Mouse (Mus musculus) central nervous system, embryonic 11.5 days (tissue): ENCODE results near the gene Il5. TPM values are rescaled to one million over a fixed set of nuclear protein-coding genes. Genes with fewer than 3 reads are reported as not detected.

Source experiments
- polyA plus RNA-seq: library from polyadenylated mRNA; depleted of rRNA; stranded (reverse); fragments of >200 nt; gene quantifications from 2 replicates; pipeline ENCODE4 v1.2.3, GENCODE M21; 2012; rRNA removed

The Il5 gene
- polyA plus RNA-seq = 0.09 TPM in 1 of 2 replicates, not detected in the other

GRCm38 (mm10) chr11:53720715-53721114, at the start of gene Il5:
Il5 (plus strand) TSS chr11:53720794.

DNA sequence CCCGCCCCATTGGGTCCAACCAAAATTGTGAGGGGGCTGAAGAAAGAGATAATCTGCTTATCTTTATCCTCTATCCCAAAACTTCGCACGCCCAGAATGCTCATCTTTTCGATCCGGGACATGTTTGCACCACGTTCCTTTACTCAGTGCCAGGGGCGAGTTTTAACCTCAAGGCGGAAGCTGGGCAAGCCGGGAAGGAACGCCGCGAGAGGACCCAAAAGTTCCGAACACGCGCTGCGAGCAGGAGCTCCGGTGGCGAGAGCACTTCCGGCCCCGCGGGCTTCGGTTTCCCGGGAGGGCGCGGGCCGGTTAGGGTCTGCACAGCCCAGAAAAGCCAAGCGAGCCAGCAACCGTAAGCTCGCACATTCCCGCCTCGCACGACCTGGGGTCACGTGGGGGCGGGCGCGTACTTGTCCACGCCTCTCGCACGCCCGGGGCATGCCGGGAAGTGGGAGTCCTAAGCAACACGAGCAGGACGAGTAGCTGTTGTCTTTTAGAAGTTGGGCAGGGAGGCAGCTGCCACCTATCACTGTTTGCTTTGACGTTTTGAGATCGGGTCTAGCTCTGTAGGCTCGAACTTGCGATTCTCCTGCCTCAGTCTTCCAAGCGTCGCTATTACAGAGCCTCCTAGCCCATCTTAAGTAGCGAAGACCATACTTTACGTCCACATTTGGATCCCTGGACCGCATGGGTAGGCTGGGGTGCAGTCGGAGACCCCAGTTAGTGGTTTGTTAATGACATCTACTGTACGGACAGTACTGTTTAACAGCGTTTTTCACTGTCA, 13.5 kb upstream of the Il5 start, which contains the start of gene Rad50:
Gene Rad50 (minus strand): TSS at position 386 of the 784 bp plus-strand sequence.

GRCm38 (mm10) chr11:53769760-53770124, 49.1 kb downstream of the Il5 start, which contains the start of gene Irf1:
Irf1 (plus strand) TSS chr11:53770014.

GRCm38 (mm10) chr11:53773087-53773486, 52.5 kb downstream of the Il5 start, which contains the start of gene Gm17334:
Gm17334 (minus strand) TSS chr11:53773187.

Other genes starting within 250 kb of the Il5 start
- not detected in 2 replicates for gene Gm9945, start 240.6 kb upstream of the Il5 start, polyA plus RNA-seq
- gene Sowaha, start 240.5 kb upstream of the Il5 start, polyA plus RNA-seq = 0.23 and 0.27 TPM in 2 replicates
- gene Sept8, start 201.5 kb upstream of the Il5 start, polyA plus RNA-seq = 28.8 and 40.5 TPM in 2 replicates
- 50.8 and 69.4 TPM in 2 replicates for gene Kif3a, start 153.4 kb upstream of the Il5 start, polyA plus RNA-seq
- gene Il4, start 102.1 kb upstream of the Il5 start, polyA plus RNA-seq = 0.11 TPM in 1 of 2 replicates, not detected in the other
- not detected in 2 replicates for gene Il13, start 86.1 kb upstream of the Il5 start, polyA plus RNA-seq
- gene Rad50, start 13.5 kb upstream of the Il5 start, polyA plus RNA-seq = 11.8 and 12.4 TPM in 2 replicates
- gene Irf1, start 49.2 kb downstream of the Il5 start, polyA plus RNA-seq = 3.9 and 7.4 TPM in 2 replicates
- gene Gm17334, start 52.4 kb downstream of the Il5 start, polyA plus RNA-seq = 0.09 and 0.10 TPM in 2 replicates
- gene Gm12216, start 138.5 kb downstream of the Il5 start, polyA plus RNA-seq = 0.26 TPM in 1 of 2 replicates, not detected in the other
- 5.1 and 9.1 TPM in 2 replicates for gene Slc22a5, start 170.9 kb downstream of the Il5 start, polyA plus RNA-seq